Mouse (Mus musculus) heart, postnatal 0 days (tissue): Measurements from ENCODE around the gene Zfp871. TPM values are rescaled to one million over a fixed set of nuclear protein-coding genes. Genes with fewer than 3 reads are reported as not detected.
"Not testable (repeated sequence)": the region's sequence is repeated elsewhere in the genome, so short reads cannot be mapped to it uniquely, and the experiment has no call there.

Experiments
- ATAC-seq: fragments of 200-750 bp; cut with Nextera tagmentation; 2 replicates; pipeline ENCODE4 v1.8.0; 2017; ENCODE audit warnings: low read depth, moderate number of reproducible peaks, moderate library complexity; ENCODE audit not compliant: insufficient read depth
- DNase-seq: peaks from one replicate; pipeline ENCODE4 v3.0.0-alpha.2; 2016; ENCODE audit warnings: low spot score
- H3K27ac ChIP-seq: fragments of 300-500 bp; sonication (generic); 2 replicates; pipeline ENCODE4 v1.5.1; 2014; ENCODE audit warnings: low read depth, mild to moderate bottlenecking
- H3K27me3 ChIP-seq: fragments of 300-500 bp; sonication (generic); 2 replicates; pipeline ENCODE4 v1.6.1; 2014; ENCODE audit warnings: low read length, mixed read lengths; ENCODE audit not compliant: control insufficient read depth, insufficient read depth
- H3K36me3 ChIP-seq: fragments of 300-500 bp; sonication (generic); replicated peaks from 2 replicates; pipeline ENCODE4 v1.6.1; 2014; ENCODE audit warnings: low read length, mixed read lengths; ENCODE audit not compliant: control insufficient read depth, insufficient read depth
- H3K4me1 ChIP-seq: fragments of 300-500 bp; sonication (generic); 2 replicates; pipeline ENCODE4 v1.6.1; 2014; ENCODE audit warnings: antibody characterized with exemption; ENCODE audit not compliant: control insufficient read depth, insufficient read depth
- H3K4me2 ChIP-seq: fragments of 300-500 bp; sonication (generic); 2 replicates; pipeline ENCODE4 v1.6.1; 2014; ENCODE audit warnings: low read depth, mild to moderate bottlenecking, low read length, moderate library complexity
- H3K4me3 ChIP-seq: fragments of 300-500 bp; sonication (generic); 2 replicates; pipeline ENCODE4 v1.5.1; 2014; ENCODE audit warnings: low read depth, low read length
- H3K9ac ChIP-seq: fragments of 300-500 bp; sonication (generic); replicated peaks from 2 replicates; pipeline ENCODE4 v1.6.1; 2014; ENCODE audit warnings: low read depth, low read length, mixed read lengths
- H3K9me3 ChIP-seq: fragments of 300-500 bp; sonication (generic); replicated peaks from 2 replicates; pipeline ENCODE4 v1.6.1; 2016; ENCODE audit warnings: low read length; ENCODE audit not compliant: control insufficient read depth
- CTCF ChIP-seq: IDR thresholded peaks from 2 replicates; pipeline ENCODE4 v1.5.1; 2016; ENCODE audit warnings: antibody characterized with exemption, control low read depth, low read depth
- EP300 ChIP-seq: IDR thresholded peaks from 2 replicates; pipeline ENCODE4 v1.6.1; 2016; ENCODE audit warnings: antibody characterized with exemption, low read depth
- WGBS: fragments of 180-500 bp; shearing (Covaris S2); extraction: QIAGEN DNeasy Blood & Tissue Kit; methylation state at CpG from one replicate; pipeline ENCODE4 v1.1.7; 2014; 5-methylcytosine and 5-hydroxymethylcytosine counted together
- polyA plus RNA-seq: library from polyadenylated mRNA; unstranded; fragments of >200 nt; fragmentation: Nextera tagmentation; extraction: Ambion mirVana; gene quantifications from 2 replicates; pipeline ENCODE4 v1.2.1, GENCODE M21; 2015
- total RNA-seq: library from RNA; depleted of rRNA; stranded (reverse); fragments of >200 nt; gene quantifications from 2 replicates; pipeline ENCODE4 v1.2.3, GENCODE M21; 2014; ENCODE audit warnings: low replicate concordance; rRNA removed

Gene Zfp871
- total and polyA plus RNA-seq, 2 experiments from 2014 or later = 16.1 to 19.6 TPM

DNA sequence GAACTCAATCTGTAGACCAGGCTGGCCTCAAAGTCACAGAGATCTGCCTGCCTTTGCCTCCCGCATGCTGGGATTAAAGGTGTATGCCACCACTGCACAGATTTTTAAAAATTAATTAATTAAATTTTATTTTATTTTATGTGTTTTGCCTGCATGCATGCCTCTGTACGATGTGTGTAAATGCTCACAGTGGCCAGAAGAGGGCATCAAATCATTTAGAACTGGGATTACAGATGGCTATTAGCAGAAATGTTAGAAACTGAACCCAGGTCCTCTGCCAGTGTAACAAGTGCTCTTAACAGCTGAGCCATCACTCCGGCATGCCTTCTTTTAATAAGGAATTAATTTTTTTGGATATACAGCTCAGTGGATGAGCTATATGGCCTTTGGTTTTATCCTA, 59.1 kb downstream of the Zfp871 start:
- TF ChIP-seq EP300 = no peak
- TF ChIP-seq CTCF = peak; percentile 20; the same call in 1 of the 2 replicates
- Histone ChIP-seq H3K27me3 (no peaks in the 10 kb centered on the region), H3K4me1 (no peaks in the 10 kb centered on the region), H3K9ac (no peak overlapping the region), H3K4me2 (no peak overlapping the region), H3K27ac (no peak overlapping the region), H3K4me3 (no peak overlapping the region), H3K36me3 (no peaks in the 10 kb centered on the region), H3K9me3 (0 out of 2 replicates have a peak, but pooled peaks cover 4% of the 10 kb centered on the region)
- DNase-seq (no peak), ATAC-seq (no peak)
- WGBS = 76% methylated on average over 3 of the region's 3 CpGs

DNA sequence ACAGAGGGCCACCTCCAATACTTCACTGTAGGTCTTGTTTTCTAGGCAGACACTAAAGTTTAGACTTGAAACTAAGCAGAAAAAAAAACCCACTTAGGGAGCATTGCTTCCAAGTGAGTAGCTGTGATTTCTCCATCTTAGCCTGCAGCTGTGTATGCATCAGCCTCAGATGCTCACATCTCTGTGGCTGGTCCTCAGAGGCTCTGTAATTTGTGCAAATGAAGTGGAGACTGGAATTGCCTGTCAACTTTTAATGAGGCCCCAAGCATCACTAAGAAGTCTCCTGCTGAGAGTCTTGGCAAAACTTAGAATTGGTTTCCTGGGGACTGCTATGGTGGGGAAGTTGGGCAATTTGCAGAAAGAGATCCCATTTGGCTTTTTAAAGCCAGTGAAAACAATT, 61.7 kb downstream of the Zfp871 start:
- not testable (repeated sequence) for H3K9ac ChIP-seq, H3K4me1 ChIP-seq, H3K4me2 ChIP-seq, ATAC-seq, H3K4me3 ChIP-seq, H3K27ac ChIP-seq, H3K36me3 ChIP-seq, DNase-seq, H3K9me3 ChIP-seq, H3K27me3 ChIP-seq

DNA sequence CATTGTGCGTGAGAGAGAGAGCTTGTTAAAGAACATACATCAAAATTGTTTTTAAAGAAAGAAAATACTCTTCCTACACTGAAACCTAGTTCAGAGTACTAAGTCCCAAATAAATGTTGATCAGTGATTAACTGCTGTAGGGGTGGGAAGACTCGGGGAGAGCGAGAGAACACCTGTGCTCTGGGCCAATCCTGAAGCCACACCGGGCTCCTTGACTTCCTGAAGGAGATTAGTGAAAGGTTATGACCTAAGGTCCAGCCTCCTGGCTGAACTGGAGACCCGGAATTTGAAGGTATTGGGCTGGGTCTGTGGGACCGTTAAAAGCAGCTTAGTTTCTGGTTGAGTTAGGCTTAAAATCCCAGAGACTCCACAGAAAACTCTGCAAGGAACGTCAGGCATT, 65.3 kb downstream of the Zfp871 start:
- 76% methylated on average over 7 of the region's 7 CpGs for WGBS
- no peaks in the 10 kb centered on the region for H3K36me3 ChIP-seq
- ATAC-seq = no peak

DNA sequence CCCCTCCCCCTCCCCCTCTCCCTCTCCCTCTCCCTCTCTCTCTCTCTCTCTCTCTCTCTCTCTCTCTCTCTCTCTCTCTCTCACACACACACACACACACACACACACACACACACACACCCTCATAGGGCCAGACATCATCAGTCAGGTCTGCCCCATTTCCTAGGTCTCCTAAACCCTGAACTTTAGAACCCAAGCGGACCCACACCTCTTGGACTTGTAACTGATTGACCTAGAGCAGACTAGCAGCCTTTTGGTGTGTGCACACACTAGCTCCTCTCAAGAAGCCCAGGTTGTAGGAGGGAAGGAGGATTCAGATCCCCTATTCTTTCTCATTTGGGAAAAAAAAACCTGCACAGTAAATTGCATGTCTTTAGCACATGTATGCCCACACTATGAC, 65.9 kb downstream of the Zfp871 start:
- not testable (repeated sequence) for H3K4me3 ChIP-seq, H3K9ac ChIP-seq, H3K27ac ChIP-seq, H3K9me3 ChIP-seq, ATAC-seq, H3K27me3 ChIP-seq, H3K4me1 ChIP-seq, H3K36me3 ChIP-seq, H3K4me2 ChIP-seq, DNase-seq
- WGBS = 64% methylated on average over 1 of the region's 1 CpGs

More for the DNA sequence above, 65.3 kb downstream of the Zfp871 start:
- 0 out of 2 replicates have a peak, but pooled peaks cover 3% of the 10 kb centered on the region for H3K9me3 ChIP-seq
- no peak overlapping the region for H3K4me3 ChIP-seq
- DNase-seq = no peak
- no peak overlapping the region for H3K27ac ChIP-seq
- no peak overlapping the region for H3K9ac ChIP-seq
- H3K4me2 ChIP-seq = no peak overlapping the region
- H3K4me1 ChIP-seq = no peaks in the 10 kb centered on the region
- no peaks in the 10 kb centered on the region for H3K27me3 ChIP-seq
- no peak for TF ChIP-seq CTCF
- no peak for TF ChIP-seq EP300

Other genes with a start within 250 kb of the Zfp871 start
- not detected in 2 replicates for gene Cyp4f37, start 167.0 kb downstream of the Zfp871 start, total RNA-seq
- gene Cyp4f37, start 167.0 kb downstream of the Zfp871 start, polyA plus RNA-seq = not detected in 2 replicates
- gene Cyp4f40, start 129.4 kb downstream of the Zfp871 start, total RNA-seq = not detected in 2 replicates
- gene Cyp4f40, start 129.4 kb downstream of the Zfp871 start, polyA plus RNA-seq = not detected in 2 replicates
- gene Cyp4f15, start 102.7 kb downstream of the Zfp871 start, total RNA-seq = not detected in 2 replicates
- gene Cyp4f15, start 102.7 kb downstream of the Zfp871 start, polyA plus RNA-seq = 0.12 TPM in 1 of 2 replicates, not detected in the other
- 0.12 TPM in 1 of 2 replicates, not detected in the other for gene Zfp811, start 21.6 kb upstream of the Zfp871 start, total RNA-seq
- 0.31 and 0.69 TPM in 2 replicates for gene Zfp811, start 21.6 kb upstream of the Zfp871 start, polyA plus RNA-seq
- 4.9 and 7.6 TPM in 2 replicates for gene Zfp799, start 42.0 kb upstream of the Zfp871 start, total RNA-seq
- 4.3 and 5.7 TPM in 2 replicates for gene Zfp799, start 42.0 kb upstream of the Zfp871 start, polyA plus RNA-seq
- 2.4 and 5.0 TPM in 2 replicates for gene Zfp870, start 103.4 kb upstream of the Zfp871 start, total RNA-seq
- gene Zfp870, start 103.4 kb upstream of the Zfp871 start, polyA plus RNA-seq = 5.2 and 5.9 TPM in 2 replicates
- gene Cyp4f14, start 129.1 kb upstream of the Zfp871 start, total RNA-seq = not detected in 2 replicates
- gene Cyp4f14, start 129.1 kb upstream of the Zfp871 start, polyA plus RNA-seq = not detected in 2 replicates
- 4.8 and 27.1 TPM in 2 replicates for gene Cyp4f13, start 159.1 kb upstream of the Zfp871 start, total RNA-seq
- 8.3 and 10.3 TPM in 2 replicates for gene Cyp4f13, start 159.1 kb upstream of the Zfp871 start, polyA plus RNA-seq
- 3.5 and 4.9 TPM in 2 replicates for gene Zfp472, start 177.5 kb upstream of the Zfp871 start, total RNA-seq
- 3.5 and 3.8 TPM in 2 replicates for gene Zfp472, start 177.5 kb upstream of the Zfp871 start, polyA plus RNA-seq
- gene Zfp952, start 204.8 kb upstream of the Zfp871 start, total RNA-seq = 1.7 and 2.7 TPM in 2 replicates
- gene Zfp952, start 204.8 kb upstream of the Zfp871 start, polyA plus RNA-seq = 5.6 and 7.3 TPM in 2 replicates
- 1.9 and 3.3 TPM in 2 replicates for gene Zfp763, start 245.1 kb upstream of the Zfp871 start, total RNA-seq
- gene Zfp763, start 245.1 kb upstream of the Zfp871 start, polyA plus RNA-seq = 3.3 and 3.7 TPM in 2 replicates